Mouse (Mus musculus) large intestine, adult 2 months (tissue): Measurements from ENCODE around the gene Eif4b. TPM values are rescaled to one million over a fixed set of nuclear protein-coding genes. Genes with fewer than 3 reads are reported as not detected.

Source experiments
- DNase-seq: peaks from one replicate; pipeline ENCODE4 v3.0.0-alpha.2; 2012; ENCODE audit warnings: low read depth, low spot score
- WGBS: fragments of 180-500 bp; shearing (Covaris S2); methylation state at CpG from one replicate; pipeline ENCODE4 v1.1.7; 2018; 5-methylcytosine and 5-hydroxymethylcytosine counted together
- polyA plus RNA-seq: library from polyadenylated mRNA; depleted of rRNA; stranded (reverse); fragments of >200 nt; gene quantifications from 2 replicates; pipeline ENCODE4 v1.2.3, GENCODE M21; 2012

Eif4b gene
- polyA plus RNA-seq, 1 experiment, result 58.6 TPM

DNA sequence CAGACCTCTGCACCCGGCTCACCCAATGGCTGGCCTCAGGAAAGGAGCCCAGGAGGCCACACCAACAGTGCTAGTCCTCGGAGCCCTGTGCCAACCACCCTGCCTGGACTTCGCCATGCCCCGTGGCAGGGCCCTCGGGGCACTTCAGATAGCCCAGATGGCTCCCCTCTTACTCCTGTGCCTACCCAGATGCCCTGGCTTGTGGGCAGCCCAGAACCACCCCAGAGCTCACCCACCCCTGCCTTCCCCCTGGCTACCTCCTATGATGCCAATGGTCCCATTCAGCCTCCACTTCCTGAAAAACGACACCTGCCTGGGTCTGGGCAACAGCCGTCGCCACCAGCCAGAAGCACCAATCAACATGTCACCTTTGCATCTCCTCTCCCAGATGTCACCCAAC, 39.3 kb downstream of the Eif4b start:
- 74% methylated on average over 8 of the region's 8 CpGs for WGBS
- no peak for DNase-seq

DNA sequence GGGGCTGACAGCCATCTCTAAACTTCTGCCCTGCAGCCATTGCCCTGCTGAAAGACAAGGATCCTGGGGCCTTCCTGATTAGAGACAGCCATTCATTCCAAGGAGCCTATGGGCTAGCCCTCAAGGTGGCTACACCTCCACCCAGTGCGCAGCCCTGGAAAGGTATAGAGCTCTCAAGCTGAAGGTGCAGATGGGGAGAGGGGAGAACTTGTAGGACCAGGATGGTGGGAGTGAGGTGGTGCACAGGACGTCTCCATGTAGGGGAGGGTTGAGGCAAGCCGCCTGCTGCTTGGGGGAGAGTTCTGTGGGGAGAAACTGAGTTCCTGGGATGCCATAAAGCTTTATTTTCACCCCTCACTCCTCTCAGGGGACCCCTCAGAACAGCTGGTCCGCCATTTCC, 40.1 kb downstream of the Eif4b start:
- 93% methylated on average over 4 of the region's 4 CpGs for WGBS
- DNase-seq, result no peak

DNA sequence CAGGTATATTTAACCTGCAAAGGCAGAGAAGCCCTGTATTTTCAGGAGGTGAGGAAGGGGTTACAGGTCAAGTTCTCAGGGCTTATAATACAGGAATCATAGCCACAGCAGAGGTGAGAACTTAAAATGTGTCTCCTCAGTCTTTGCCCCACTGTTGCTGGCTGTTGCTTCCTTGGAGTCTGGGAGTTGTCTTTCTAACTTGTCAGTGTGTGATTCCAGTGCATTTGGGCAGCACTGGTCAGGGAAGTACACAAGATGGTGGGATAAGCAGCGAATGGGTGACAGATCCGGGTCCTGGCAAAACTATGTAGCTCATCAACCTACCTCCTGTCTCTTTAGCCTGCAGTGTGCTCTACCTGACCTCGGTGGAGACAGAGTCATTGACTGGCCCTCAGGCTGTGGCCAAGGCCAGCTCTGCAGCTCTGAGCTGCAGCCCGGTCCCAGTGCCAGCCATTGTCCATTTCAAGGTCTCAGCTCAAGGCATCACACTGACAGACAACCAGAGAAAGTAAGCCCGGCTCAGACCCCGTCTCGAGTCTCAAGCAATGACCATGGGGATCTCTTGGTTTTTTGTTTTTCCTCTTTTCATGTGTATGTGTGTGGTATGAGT, 41.2 kb downstream of the Eif4b start:
- 82% methylated on average over 7 of the region's 7 CpGs for WGBS
- DNase-seq, result no peak

DNA sequence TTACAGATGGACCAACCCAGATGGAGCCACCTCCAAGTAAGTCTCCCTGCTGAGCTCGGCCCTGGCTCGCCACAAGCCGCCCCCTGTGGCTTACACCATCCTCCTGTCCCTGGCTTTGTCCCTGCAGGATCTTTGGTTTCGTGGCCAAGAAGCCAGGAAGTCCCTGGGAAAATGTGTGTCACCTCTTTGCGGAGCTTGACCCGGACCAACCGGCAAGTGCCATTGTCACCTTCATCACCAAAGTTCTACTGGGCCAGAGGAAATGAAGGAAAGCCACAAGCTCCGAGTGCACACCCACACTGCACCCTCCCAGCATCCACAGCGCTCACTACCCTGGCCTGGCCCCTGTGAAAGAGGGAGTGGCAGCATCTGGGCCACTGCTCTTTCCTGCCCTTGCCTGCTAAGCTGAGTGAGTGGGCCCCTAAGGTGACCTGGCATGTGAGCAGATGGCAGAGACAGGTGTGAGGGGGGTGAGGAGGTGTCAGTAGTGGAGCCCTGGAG, 42.2 kb downstream of the Eif4b start:
- WGBS, result 70% methylated on average over 9 of the region's 9 CpGs

DNA sequence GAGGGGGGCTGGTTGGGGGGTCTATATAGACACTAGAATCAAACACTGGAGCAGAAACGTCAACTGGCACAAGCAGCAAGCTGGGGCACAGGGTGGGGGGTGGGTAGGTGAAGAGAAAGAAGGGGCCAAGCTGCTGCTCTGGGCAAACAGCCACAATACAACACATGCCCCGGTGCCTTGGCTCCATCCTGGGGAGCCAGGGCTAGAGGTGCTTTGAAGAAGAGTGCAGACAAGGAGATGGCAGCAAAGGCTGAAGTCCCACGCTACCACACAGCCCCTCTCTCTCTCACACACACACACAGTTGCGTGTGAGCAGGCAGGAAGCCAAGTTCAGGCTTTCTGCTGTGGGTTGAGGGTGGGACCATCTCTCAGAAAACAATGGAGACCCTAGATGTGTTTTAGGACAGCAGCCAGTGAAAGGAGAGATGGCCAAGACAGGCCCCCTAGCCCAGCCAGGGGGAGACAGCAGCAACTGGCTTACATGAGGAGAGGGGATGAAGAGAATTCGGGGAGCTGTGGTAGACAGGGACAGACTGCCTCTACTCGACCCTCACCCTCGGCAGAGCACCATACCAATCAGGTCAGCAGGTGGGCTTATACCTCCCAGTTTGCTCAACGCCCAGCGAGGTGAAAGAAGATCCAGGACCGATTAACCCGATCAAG, 43.3 kb downstream of the Eif4b start:
- WGBS, result 77% methylated on average over 11 of the region's 11 CpGs

More for the DNA sequence above, 42.2 kb downstream of the Eif4b start:
- no peak for DNase-seq

DNA sequence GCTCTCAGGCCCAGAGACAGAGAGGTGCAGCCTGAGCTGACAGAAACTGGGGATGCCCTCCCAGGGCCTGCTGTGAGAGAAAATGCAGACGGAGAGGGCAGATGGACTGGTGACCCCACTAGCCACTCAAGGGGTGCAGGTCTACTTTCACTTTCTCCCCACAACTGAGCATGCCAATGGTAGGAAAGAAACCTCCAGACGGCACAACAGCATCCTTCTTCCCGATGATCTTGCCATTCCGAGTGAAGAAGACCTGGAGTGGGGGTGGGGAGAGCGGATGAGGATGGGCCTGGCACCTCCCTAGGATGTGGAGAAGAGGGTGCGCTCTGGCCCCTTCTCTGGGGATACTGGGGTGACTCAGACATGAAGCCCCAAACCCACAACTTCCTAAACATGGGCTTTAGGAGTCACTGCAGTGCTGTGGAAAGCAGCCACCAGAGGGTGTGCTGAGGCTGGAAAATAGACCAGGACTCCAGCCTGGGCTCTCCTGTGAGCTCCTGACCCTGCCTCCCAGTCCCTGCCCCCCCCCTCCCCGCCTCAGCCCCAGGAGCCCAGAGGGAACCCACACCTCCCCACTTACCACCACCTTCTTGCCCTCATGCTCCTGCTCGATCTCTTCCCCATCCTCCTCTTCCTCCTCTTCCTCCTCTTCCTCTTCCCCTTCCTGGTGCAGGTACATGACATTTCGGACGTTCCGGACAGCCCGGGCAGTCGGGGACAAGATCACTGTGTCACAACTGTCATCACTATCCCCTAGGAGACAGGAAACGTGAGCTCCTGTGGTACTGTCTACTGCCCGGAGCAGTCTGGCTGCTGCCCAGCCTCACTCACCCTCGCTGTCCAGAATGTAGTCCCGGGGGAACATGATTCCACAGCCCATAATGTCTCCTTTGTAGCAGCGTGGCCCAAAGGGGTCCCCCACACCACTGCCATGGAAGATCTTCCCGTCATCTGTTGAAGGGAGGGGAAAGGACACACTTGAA, 44.2 kb downstream of the Eif4b start:
- WGBS, result 79% methylated on average over 19 of the region's 19 CpGs
- no peak for DNase-seq

More for the DNA sequence above, 43.3 kb downstream of the Eif4b start:
- DNase-seq, result no peak

DNA sequence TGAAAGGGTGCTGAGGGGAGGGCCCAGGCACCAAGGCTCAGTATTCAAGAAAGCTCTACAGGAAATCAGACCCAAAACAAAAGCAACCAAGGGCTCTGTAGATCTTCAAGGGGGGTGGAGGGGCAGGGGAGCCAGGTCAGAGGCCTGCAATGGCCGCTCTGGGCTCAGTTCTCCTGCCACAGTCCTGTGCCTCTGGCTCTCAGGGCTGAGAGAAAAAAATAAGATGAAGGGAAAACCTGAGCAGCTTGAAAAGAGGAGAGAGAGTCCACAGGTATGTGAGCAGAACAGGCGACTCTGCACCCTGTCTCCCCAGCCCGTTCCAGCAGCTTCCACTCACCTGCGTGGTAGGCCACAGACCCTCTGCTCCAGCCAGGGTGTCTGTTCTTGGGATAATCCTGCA, 45.0 kb downstream of the Eif4b start:
- 90% methylated on average over 4 of the region's 4 CpGs for whole genome bisulfite sequencing
- no peak for DNase-seq

DNA sequence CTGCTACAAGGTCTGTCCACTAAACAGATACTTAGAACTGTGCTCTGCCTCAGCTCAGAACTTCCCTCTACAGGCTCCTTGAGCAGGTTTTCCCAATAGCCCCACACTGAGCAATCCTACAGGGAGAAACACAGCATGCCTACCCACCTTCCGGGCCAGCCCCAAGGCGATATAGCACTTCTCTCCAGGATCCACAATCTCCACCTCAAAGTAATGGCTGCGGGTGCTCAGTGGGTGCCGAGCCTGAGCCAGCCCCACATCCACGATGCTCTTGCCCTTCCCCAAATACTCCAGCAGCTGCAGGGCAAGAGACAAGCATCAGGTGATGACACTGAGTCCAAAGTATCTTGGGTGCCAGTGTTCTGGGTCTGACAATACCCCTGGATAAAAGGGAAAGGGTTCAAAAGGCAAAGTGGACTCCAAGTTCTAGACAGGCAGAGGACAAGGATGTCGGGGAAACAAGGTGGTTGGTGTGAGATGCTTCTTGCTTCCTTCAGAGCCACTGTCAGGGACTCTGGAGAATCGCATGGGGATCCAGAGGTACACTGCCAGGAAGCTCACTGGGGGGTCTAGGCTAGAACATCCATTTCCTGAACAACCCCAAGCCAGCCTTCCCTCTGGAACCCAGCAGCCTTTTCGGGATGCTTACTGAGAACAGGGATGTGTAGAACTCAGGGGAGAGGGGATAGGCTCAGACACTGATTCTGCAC, 45.7 kb downstream of the Eif4b start:
- WGBS, result 88% methylated on average over 8 of the region's 8 CpGs
- DNase-seq, result no peak

DNA sequence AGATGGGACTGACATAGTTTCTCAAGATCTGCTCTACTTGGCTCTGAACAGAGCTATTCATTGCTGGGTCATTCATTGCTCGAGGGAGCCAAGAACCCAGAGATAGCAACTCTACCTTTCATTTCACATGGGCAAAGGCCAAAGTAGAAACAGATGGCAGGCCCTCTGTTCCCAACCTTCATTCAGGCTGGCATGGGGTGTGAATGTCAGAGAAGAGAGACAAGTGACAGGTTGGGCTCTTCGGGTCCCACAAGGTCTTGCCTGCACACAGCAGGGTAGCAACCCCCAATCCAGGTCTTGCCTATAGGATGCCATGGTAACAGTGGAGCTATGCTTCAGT, 46.2 kb downstream of the Eif4b start:
- 58% methylated on average over 2 of the region's 2 CpGs for WGBS
- no peak for DNase-seq

DNA sequence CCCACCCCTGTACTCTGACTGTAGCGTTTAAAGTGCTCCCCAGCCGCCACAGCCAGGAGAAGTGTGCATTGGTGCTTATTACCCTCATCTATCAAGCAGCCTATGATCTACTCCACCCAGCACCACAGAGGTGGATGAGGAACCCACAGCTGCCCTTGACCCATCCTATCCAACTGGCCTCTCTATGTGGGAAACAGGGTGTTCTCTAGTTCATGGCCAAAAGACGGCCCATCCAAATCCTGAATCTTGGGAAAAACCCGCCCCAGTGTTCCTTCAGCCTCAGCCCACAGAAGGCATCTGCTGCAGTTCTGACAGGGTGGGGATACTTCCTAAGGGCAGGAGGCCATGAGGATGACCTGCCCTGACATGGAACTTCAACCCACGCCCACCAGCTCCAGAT, 47.0 kb downstream of the Eif4b start:
- 82% methylated on average over 5 of the region's 5 CpGs for WGBS
- no peak for DNase-seq

DNA sequence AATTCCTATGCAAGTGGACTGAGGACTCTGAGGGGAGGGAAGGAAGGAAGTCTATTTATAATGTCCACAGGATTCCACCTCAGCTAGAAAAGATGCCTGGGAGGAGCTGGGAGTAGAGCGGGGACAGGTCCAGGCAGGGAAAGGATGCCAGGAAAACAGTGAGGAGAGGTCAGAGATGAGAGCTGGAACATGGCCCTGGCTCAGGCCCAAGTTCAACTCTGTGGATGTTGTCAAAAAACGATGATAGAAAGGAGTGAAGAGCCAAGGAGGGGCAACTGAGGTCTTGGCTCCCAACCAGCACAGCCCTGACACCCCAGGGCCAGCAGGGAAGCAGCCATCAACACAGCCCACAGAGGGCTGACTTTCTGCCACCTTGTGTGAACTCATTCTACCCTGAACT, 52.7 kb downstream of the Eif4b start:
- no peak for DNase-seq
- WGBS, result 29% methylated on average over 2 of the region's 2 CpGs

DNA sequence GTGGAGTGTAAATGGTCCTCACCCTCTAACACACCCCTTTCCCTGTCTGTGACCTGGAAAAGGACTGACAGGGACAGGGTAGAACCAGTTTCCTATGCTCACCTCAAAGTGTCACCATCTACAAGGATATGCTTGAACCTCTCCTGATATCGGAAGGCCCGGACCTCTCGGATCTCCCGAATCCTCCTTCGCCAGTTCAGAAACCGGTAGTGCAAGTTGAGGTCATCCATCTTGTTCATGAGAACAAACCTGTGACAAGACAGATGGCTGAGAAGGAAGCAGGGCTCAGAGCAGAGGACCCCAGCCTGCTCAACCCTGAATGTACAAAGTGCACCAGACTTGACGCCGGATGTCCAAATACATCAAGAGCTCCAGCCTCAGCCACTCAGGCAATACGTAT, 59.7 kb downstream of the Eif4b start:
- WGBS, result 82% methylated on average over 9 of the region's 9 CpGs
- no peak for DNase-seq

DNA sequence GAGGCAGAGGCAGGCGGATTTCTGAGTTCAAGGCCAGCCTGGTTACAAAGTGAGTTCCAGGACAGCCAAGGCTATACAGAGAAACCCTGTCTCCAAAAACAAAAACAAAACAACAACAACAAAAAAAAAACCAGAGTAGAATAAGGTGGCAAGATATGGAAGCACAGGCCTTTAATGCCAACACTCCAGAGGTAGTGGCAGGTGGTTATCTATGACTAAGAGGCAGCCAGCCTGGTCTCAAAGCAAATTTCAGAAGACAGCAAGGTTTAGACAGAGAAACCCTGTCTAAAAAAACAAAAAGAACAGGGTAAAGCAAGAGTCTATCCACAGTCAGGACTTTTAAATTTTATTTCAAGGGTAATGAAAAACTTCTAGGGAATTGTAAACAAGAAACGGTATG, 61.1 kb downstream of the Eif4b start:
- no peak for DNase-seq
- WGBS, result 50% methylated on average over 2 of the region's 2 CpGs

DNA sequence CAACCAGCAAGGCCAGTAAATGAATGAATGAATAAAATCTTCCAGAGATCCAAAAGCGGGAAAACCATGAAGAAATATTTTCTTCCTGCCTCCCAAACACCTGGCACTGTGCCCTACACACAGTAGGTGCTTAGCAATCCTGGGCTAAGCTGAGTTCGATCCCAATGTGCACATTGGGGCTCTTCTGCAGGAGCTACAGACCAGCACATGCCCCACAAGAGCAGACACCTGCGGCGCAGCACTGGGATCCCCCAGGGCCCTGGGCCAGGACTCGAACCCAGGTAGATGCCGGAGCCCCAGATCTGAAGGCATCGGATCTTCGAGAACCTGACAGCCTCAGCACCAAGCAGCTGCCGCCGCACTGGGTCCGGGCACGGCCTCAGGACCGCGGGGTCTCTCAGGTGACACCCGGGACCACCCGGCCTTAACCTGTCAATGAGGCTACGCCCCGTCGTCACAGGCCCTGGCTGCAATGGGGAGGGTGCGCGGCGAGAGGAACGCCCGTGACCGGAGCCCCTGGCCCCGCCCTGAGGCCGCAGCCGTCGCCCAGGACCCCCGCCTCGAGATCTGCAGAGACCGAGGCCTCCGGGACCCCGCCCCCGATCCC, 62.1 kb downstream of the Eif4b start:
- WGBS, result 1% methylated on average over 35 of the region's 35 CpGs
- no peak for DNase-seq

DNA sequence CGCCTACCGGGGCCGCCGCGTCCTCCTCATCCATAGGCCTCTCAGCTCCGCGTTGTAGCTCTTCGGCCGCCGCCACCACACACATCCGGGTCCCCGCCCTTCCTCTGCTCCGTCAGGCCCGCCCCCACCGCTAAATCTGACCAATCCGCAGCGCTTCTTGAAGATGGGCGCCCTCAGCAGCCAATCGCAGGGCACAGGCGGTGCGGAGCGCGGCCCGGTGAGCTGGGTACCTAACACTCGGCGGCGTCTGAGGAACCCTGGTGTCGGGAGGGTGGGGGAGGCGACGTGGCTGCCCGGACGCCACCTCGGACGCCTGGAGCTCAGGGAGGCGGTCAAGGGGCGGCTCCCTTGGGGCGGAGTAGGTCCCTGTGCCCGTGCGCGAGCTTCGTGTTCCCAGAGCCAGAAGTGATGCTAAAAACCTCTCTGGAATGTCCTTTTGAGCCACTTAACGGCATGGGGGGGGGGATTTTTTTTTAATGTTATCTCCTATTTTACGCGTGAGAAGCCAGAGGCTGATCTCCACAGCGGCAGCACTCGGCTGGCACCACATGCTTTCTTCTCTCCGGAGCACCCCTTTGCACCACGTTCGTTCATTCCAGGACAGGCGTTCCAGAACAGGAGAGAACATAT, 62.7 kb downstream of the Eif4b start, which contains the start of gene Spryd3:
Spryd3 (minus strand) TSS at position 106 of the 630 bp plus-strand sequence.
- WGBS, result under 1% methylated on average over 50 of the region's 50 CpGs
- DNase-seq, result peak; percentile 89

DNA sequence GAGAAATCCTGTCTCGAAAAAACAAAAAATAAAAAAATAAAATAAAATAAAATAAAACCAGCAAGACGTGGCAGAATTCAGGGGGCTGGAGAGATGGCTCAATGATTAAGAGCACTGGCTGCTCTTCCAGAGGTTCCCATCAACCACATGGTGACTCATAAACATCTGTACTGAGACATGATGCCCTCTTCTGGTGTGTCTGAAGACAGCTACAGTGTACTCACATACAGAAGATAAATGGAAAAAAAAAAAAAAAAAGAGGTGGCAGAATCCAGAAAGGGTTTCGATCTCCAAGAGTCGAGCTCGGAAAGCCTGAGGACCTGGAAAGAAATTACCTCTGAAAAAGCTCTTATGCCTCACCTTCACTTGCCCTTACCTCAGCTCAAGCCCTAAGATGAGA, 67.5 kb downstream of the Eif4b start:
- DNase-seq, result no peak
- 93% methylated on average over 5 of the region's 5 CpGs for WGBS

DNA sequence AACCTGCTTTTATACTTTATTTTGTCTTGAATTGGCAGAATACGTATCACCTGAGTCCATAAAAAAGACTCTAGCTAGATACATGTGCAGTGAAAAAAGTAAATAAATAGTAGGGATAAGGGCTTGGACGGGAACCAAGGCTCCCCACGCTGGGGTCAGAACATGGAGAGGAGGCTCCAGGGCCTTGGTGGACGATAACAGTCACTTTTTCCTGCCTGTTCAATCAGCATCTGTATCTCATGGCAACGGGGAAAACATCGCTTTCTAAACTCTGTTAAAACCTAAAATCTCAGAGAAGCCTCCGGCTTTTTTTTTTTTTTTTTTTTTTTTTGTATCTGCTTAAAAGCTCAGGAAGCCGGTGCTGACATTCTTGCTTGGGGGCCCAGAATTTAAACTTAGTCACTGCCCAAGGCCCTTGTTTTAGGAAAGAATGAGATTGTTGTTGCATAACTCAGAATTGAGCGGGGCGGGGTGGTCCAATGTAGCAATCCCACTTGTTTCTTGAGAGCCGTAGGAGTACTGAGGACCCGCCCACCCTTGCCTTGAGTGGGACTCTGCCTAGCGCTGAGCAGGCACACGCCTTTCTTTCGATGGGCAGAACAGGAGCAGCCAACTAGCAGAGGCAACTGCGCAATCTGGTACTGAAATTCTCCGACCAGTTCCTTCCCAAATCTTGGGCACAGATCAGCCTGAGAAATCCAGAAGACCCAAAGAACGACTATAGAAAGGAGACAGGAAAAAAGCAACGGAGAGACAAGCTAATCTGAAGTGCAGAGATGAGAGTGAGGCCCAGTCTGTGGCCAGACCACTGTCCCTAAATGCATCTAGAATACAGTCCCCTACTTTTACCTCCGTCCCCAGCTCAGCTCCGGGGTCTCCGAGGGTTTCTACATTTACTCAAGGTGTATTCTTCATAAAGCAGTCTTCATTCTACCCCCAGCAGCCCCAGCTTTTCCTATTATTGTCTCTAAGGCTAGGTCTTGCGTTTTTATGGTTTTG, 69.6 kb downstream of the Eif4b start:
- DNase-seq, result no peak
- 35% methylated on average over 23 of the region's 23 CpGs for WGBS

DNA sequence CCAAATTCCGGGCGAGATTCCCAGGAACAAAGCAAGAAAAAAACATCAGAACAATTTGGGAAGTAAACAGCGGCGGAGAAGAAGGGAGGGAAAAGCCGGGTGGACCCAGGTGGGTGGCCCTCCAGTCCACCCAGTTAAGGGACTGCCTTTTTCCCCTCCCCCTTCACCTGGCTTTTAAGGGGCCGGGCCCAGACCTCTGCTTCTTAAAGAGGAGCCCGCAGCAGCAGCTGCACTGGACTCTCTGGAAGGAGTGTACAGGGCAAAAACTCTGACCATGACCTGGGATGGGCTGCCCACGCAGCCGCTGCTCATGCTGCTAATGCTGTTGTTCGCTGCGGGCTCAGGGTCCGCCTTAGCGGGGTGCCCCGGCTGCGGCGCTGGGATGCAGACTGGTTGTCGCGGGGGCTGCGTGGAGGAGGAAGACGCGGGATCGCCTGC, 70.7 kb downstream of the Eif4b start, which contains the start of gene Igfbp6:
Igfbp6 (plus strand) TSS at position 89 of the 438 bp plus-strand sequence.
- WGBS, result 45% methylated on average over 22 of the region's 22 CpGs
- DNase-seq, result no peak
